Mouse (Mus musculus): Measurements from ENCODE around the gene Srp68. TPM values are rescaled to one million over a fixed set of nuclear protein-coding genes. Genes with fewer than 3 reads are reported as not detected.

The Srp68 gene
- 10 to 100 TPM; 61.9 to 62.9 TPM for total RNA-seq (2021)

DNA sequence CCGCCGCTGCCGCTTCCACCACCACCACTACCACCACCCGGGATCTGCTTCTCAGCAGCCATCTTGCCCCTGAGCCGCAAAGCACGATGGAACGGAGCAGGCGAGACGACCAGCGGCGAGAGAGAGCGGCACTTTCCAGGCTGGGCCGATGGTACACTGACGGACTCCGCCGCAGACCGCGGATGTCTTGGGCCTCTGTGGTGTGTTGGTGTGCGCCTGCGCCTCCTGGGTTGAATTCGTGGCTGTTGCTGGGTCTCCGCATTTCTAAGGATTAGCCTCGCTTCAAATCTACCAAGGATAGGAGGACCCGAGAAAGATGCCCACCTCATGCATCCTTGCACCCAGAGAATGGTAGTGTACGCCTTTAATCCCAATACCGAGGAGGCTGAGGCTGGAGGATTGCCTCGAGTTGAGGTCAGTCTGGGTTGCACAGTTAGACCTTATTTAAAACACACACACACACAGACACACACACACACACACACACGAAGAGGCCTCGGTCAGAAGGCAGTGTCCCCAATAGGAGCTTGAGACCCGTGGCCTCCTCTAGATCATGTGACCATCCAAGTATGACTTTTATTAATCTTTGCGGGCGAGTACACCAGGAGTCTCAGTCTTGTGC is at the start of gene Srp68:
Gene Srp68, minus strand, starts transcription at position 173 of the 622 bp plus-strand sequence.
- DNase-seq (ENCODE audit: low spot score) = peak; percentile 78
- intact Hi-C loops (cut with DNase I) = loop anchor here (1.0 kb wide), 1 partner anchor 32 kb away; no protein-coding TSS in a partner anchor

DNA sequence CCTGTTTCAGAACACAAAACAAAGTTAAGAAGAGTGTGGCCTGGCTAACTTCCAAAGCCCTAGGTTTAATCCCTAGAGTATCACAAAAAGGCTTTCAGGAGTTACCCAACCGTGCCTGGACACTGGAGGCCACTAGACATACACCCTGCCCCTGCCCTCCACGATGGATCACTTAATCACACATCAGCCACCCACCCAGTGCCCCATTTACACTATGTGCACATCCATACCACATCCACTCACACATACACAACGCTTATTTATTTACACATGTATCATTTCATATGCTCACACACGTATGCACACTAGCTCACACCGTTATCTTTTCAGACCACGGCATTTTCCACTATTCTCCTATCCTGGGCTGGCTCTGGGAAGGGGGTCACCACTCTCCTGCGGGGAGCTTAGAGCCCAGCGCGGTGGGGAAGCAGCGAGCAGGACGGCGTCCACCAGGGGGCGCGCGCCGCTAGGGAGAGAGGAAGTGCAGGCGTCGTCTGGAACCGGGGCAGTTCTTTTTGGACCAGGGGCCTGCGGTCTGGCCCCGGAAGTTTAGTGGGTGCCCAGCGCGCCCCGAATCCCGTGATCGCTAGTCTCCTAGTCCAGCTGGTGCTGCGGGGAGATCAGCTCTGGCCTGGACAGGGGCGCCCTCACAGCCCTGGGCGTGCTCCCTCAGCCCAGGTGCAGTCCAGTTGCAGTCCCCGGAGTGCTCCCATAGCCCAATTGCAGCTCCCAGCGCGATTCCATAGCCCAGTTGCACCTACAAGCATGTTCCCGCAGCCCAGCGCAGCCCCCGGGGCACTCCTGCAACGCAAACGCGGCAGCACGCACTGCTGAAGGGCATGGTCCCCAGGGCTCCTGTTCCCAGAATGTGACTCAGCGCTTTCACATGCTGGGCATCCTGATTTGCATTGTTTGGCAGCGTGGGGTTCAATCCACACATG is 45.0 kb upstream of the Srp68 start:
- peak; percentile 71 for DNase-seq (ENCODE audit: low spot score)
- intact Hi-C loops (cut with DNase I) = loop anchor here (1.0 to 5.0 kb wide), 3 partner anchors 48 to 145 kb away; no protein-coding TSS in a partner anchor

DNA sequence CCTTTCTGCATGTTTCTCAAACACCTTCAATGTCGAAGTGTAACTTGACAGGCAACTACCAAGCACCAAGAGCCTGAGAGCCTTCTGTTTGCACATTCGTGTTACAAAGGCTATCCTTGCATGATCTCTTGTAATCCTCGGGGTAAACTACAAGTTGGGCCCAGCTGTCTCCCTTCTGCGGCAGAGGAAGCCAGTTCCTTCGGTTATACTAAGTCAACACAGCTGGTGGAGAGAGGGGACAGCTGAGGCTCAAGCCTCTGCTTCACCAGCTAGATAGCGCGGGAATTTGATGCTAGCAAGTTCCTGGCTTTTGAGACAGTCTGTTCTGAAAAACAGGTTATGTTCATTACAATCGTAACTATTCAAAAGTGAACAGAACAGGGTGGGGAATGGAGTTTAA is 38.3 kb upstream of the Srp68 start:
- DNase-seq (ENCODE audit: low spot score) = no peak
- intact Hi-C loops (cut with DNase I) = no loop called here

DNA sequence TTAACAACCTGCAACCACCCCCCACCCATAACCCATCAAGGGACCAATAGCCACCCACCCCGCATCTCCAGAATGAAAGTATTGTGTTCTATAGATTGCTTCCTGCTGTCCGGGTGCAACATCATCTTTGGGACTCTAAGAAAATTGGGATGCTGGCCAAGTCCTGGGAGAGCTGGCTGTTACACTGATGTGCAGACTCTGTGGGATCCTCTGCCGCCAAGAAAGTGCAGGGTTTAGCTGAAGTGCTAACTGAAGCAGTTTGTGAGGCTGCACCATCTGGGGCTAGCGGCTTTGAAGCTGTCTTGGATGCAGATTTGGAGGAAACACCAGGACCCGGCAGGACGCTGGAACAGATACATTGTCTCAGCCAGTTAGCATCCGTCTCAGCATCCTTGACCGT is 37.2 kb upstream of the Srp68 start:
- intact Hi-C loops (cut with DNase I) = no loop called here
- DNase-seq (ENCODE audit: low spot score) = no peak

DNA sequence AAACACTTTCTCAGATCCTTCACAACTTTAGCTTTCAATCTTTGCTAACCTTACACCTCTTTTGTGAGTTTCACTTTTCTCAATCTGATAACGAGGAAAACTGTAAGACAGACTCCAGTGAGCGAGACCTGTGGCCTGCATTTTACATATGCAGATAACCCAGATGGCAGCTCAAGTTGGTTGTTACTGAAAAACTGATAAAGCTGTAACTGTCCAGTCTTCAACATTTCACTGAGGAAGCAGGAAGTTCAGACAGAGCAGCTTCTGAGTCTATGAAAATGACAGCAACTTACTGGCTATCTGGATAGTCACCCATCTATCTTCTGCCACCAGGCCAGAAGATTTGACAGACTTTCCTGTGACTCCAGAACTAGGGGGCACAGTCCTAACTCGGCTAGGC is 35.6 kb upstream of the Srp68 start:
- intact Hi-C loops (cut with DNase I) = no loop called here
- no peak for DNase-seq (ENCODE audit: low spot score)

DNA sequence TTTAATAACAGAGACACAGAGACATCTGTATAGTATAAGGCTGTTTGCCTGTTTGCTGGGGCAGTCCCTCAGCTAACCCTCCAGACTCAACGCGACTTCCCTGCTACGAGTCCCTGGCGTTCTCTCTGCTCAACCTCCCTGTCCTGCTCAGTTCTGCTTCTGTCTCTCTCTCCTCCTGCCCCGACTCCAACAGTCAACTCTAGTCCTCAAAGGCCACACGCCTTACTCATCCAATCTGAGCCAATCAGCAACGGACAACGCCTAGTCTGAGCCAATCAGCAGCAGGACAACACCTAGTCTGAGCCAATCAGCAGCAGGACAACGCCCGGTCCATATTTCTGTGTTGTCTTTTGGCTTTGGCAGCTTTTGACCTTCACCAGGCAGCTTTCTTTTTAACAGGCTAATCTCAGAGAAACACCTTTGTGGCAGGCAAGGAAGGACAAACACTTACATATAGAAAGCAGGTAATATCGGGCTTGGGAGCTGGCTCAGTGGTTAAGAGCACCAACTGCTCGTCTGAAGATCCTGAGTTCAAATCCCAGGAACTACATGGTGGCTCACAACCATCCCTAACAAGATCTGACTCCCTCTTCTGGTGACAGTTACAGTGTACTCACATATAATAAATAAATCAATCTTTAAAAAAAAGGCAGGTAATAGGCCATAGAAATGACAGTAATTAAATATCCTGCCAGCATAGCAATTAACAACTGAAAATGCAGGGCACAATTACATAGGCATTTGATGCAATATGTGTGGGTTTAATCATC is 33.9 kb upstream of the Srp68 start:
- intact Hi-C loops (cut with DNase I) = no loop called here
- DNase-seq (ENCODE audit: low spot score) = no peak

DNA sequence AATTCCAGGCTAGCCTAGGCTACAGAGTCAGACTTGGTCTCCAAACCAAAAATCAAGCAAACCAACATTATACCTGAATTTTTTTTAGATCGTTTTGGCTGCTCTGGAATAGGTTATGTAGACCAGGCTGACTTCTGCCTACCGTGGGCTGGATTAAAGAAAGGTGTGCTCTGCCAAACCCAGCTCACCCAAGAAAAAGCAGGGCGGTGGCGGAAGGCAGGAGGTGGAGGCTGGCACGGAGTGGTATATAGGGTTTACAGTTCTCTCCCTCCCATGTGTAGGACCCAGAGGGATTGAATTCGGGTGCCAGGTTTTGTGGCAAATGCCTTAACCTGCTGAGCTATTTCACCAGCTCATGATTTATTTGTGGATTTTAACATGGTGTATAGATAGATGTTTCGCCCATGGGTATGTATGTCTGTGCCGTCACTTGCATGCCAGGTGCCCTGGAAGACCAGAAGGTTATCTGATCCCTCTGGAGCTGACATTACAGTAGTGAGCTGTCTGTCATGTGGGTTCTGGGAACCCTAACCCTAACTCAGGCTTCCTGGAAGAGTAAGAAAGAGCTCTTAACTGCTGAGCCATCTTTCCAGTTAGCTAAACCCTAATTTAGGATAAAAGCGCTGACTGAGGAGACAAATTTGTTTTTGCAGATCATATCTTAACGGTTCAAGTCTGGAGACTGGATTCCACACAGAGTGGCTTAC is 33.2 kb upstream of the Srp68 start, which contains the start of gene Exoc7:
Gene Exoc7, minus strand, starts transcription at position 215 of the 707 bp plus-strand sequence.
- intact Hi-C loops (cut with DNase I) = no loop called here
- no peak for DNase-seq (ENCODE audit: low spot score)

DNA sequence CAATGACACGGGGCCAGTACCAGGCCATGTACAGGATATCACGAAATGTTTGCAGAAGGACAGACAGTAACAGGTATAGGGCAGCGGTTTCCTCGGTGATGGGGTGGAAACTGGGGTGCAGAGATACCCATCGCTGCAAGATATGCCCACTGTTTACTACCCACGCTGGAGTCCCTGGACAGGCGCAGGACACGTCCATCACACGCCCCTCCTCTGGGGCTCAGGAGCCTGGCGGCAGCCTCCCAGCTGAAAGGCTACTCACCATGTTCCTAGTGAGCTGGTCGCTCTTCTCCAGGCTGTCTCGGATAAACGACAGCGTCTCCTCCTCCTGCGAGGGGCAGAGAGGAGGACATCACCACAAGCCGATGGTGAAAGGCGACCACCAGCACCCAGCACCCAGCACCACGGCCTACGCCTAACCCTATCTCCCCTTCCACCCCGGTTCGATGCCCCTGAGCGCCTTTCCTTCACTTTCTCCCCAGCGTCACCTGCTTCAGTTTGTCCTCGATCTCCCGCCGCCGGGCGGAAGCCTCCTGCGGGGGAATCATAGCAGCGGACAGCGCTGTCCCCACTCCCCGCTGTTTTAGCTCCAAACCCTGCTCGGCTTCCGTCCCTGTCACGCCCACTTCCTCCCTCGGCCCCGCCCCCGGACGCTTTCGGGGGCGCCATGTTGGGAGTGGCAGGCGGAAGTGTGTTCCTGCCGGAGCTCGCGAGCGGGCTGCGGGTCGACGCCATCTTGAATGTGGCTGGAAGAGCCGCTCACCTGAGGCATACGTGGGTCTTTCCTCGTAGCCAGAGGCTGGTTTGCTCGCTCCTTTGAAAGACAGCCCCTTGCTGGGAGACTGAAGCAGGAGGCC is 32.3 kb upstream of the Srp68 start:
- peak; percentile 78 for DNase-seq (ENCODE audit: low spot score)
- intact Hi-C loops (cut with DNase I) = loop anchor here (1.0 kb wide), 1 partner anchor 32 kb away; the partner anchor contains the start of gene Srp68

DNA sequence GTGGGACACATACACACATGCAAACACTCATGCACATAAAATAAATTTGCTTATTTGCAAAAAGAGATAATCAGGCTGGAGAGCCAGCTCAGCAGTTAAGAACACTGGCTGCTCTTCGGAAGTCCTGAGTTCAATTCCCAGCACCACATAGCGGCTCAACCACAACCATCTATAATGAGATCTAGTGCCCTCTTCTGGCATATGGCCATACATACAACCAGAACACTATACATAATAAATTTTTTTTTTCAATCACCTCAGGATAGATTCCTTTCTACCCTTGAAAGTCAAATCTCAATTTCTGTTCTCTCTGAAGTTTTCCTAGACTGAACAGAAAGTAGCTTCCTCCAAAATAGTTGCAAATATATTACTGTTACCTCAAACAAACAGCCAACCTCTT is 31.4 kb upstream of the Srp68 start:
- DNase-seq (ENCODE audit: low spot score) = no peak
- intact Hi-C loops (cut with DNase I) = no loop called here

DNA sequence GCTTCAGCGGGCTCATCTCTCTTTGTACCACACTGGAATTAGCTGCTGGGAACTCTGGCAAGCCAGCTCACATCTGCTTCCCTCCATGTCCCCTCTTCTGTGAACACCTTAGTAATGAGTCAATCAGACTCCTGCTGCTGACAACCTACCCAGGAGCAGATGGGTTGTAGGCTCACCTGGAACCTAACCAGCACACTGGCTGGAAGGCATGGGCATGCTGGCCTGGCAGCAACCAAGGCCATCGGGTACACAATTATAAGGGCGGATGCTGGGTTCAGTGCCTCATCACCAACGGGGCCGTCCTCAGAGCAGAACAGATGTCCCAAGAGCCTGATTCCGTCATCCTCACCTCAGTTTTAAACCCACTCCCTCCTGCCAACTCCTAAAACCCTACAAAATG is 24.6 kb upstream of the Srp68 start:
- DNase-seq (ENCODE audit: low spot score) = no peak
- intact Hi-C loops (cut with DNase I) = no loop called here

DNA sequence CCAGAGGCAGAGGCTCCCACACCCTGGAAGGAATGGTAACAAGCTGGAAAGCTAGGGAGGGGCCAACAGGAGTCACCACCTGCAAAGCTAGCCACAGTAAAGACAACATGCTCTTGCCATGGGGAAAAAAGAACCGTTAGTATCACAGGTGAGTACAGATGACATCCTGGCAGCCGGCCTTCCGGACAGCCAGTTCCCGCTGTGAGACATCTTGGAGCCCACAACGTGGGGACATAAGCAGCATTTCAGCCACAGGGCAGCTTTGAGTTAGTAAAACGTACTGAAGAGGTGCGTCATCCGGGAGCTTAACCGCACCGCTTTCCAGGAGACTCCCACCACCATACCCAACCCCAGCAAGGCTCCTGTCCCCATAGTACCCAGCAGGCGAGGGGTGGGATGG is 24.2 kb upstream of the Srp68 start:
- intact Hi-C loops (cut with DNase I) = no loop called here
- no peak for DNase-seq (ENCODE audit: low spot score)

DNA sequence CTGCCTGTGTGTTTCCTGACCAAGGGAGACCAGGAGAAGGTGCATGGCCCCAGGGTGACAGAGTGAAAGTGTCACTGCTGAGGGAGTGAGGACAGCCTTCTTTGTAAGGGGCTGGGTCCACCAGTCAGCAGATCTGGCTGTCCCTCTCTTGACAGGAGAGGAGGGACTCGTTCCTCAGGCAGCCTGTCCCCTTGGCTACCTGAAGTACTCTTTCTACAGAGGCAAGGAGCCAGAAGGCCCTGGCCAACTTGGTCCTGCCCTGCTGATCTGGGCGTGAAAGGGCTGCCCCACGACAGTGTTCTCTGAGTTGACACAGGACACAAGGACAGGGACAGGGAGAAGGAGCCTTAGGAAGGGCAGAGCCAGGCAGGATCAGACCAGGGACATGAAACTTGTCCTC is 23.0 kb upstream of the Srp68 start:
- DNase-seq (ENCODE audit: low spot score) = no peak
- intact Hi-C loops (cut with DNase I) = no loop called here

DNA sequence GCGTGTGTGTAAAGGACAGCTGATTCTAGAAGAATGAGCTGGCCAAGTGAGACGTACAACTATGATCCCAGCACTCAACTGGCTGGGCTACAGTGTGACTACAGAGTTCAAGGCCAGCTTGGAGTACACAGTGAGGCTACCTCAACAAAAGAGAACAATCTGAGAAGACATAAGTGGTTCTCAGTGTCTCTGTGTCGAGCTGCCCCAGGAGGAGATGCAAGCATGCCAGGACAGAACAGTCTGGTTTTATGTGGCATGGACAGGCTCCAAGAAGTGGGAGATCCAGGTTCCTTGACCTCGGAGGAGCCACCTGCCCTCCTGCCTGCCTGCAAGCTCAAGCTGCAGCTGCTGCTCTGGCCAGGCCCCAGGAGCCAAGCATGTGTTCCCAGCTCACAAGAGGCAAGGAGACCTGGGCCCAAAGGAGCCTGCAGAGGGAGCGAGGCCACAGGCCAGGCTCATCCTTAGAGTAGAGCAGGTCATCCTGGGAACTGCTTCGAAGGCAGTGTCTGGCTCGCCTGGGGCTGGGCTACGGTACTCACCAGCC is 22.2 kb upstream of the Srp68 start:
- intact Hi-C loops (cut with DNase I) = no loop called here
- DNase-seq (ENCODE audit: low spot score) = no peak

DNA sequence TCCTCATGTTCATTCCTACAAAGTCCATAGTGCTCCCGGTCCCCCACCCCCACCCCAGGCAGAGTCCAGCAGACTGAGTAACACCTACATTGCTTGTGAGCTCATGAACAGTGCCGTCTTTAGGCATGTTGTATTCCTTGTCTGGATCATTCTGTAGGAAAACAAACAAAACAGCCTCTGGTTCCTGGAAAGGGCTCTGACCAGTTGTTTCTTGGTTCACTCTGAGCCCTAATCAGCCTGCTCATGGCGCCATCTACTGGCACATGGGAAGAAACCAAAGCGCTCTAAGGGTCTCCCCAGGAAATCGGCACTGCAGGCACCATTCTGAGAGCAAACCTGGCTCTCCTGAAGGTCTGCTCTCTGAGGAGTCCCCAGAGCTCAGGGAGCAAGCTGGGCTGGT is 20.3 kb upstream of the Srp68 start:
- DNase-seq (ENCODE audit: low spot score) = no peak
- intact Hi-C loops (cut with DNase I) = loop anchor here (2.0 kb wide), 1 partner anchor 68 kb away; no protein-coding TSS in a partner anchor

DNA sequence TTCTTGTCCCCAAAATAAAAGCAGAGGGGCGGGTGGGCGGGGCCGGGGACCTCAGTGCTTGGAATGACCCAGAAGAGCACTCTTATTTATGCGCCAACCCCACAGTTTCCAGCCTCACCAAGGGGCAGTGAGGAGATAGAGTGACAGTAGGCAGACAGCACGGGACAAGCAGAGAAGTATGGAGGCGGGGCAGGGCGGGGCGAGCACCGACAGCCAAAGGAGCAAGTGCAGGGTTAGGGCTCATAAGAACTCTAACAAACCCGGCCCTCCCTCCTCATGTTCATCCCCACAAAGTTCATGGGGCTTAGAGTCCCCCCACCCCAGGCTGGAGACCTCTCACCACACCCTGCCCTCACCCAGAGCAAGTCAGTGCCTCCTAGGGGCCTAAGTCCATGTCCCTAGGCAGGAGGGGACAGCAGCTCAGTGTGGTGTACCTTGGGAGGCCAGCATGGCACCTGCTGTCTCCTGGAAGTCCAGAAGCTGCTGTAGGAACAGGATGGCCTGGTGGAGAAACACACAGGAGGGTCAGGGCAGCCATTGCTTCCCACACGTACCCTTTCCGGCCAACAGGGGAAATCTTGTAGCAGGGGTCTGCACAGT is 19.6 kb upstream of the Srp68 start:
- no peak for DNase-seq (ENCODE audit: low spot score)
- intact Hi-C loops (cut with DNase I) = loop anchor here (2.0 kb wide), 1 partner anchor 67 kb away; no protein-coding TSS in a partner anchor

DNA sequence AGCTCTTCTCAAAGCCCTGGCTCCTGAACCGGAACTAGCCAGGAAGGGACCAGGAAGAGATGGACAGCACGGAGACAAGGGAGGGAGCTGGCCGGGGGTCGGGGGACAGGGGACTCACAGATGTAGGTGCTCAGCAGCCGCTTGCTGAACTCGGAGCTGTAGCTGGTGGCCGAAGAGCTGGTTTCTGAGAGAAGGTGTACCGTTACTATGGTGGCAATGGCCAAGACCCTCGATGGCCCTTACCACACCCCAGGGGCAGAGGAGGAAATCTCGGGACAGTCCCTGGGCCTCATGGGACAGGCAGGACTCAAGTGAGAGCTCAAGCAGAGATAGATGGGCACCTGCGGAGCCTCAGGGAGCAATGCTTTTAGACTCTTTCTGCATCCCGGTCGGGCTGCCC is 18.4 kb upstream of the Srp68 start:
- intact Hi-C loops (cut with DNase I) = no loop called here

DNA sequence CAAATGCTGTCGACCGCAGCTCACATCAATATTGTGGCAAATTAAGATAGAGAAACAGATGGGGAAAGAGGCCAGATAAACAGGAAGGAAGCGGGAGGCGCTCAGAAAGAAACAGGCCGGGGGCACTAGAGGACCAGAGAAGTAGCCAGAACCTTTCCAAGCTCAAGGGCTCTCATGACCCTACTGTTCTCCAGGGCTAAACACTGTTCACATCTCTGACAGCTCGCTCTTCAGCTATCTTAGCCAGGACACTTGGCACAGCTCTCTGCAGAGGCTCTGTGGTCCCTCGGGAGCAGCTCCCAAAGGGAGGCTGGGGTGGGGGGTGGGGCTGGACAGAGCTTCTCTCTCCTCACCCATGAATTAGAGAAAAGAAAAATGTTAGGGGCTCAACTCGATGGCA is 16.5 kb upstream of the Srp68 start:
- intact Hi-C loops (cut with DNase I) = no loop called here
- DNase-seq (ENCODE audit: low spot score) = no peak

More for the DNA sequence above, 18.4 kb upstream of the Srp68 start:
- DNase-seq (ENCODE audit: low spot score) = no peak

DNA sequence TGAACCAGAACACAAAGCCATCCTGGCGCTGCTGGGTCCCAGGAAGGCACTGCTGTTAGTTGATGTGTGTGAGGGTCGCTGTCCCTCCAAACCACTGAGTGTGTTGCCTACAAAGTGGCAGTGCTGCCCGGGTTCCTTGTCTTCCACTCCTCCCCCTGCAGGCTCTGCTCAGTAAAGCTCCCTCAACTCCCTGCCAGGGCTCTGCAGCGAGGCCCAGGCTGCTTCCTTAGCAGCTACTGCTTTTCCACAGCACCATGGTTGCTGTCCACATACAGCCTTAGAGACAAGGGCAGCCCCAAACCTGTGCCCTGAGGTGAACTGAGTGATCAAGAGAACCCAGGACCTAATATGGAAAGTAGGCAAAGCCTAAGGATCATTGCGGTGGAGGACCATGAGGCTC is 13.3 kb upstream of the Srp68 start:
- intact Hi-C loops (cut with DNase I) = no loop called here

More for the DNA sequence above, 13.3 kb upstream of the Srp68 start:
- no peak for DNase-seq (ENCODE audit: low spot score)
